In the genomic region with DNA sequence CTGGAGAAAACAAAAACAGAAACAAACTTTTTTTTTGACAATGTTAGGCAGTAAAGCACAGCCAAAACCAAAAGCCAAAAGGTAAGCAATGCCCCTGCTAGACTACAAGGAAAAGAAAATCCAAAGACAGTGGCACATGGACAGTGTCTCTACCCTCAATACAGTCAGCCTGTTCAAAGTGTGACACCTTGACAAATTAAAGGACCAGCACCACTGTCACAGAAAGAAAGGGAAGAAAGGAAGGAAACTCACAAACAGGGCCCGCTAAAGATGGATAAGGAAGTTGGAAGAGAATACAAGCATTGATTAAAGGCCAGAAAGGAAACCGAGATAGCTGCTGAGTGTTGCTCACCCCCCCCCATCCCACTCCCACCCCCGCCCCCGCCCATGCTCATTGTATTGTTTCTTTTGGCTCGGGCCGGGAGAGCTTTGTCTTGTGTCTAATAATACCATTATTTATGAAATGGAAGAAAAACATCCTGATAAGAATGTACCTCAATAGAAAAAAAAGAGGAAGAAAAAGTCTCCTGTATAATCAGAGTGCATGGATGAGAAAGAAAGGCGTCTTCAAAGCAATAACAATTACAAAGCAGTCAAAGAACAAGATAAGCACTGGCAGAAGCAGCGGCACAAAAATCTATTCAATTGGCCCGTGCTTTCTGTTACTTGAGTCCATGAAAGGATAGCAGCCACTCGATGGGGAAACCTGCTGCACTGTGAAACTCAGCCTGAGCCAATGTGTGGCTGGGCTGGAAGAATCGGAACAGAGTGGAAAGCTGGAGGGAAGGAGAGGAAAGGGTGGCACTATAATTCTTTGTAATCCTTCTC, we compare ENCODE assay signal across 13 mouse cellular contexts.
DNase-seq lines count a peak whose midpoint lies in the region; ATAC-seq and TF ChIP-seq lines count a peak whose summit lies in the region.
"Had no signal": no experiment of that assay in that cellular context is flagged by ENCODE, and none has a peak within 500 bp of the region (broad histone marks: within the 10 kb centered on the region; RNA-seq: fewer than 3 reads in every experiment).

No protein-coding gene starts in this region.

- H3K27me3 ChIP-seq in heart, embryonic 12.5 days (replicated peaks): no peaks in the 10 kb centered on the region
- no peaks in the 10 kb centered on the region for H3K27me3 ChIP-seq in lung, embryonic 15.5 days
- no peaks in the 10 kb centered on the region for H3K27me3 ChIP-seq in forebrain, postnatal 0 days (ENCODE audit: insufficient read depth, low read length)
- H3K27me3 ChIP-seq: liver, embryonic 12.5 days had no signal

- no peaks in the 10 kb centered on the region for H3K36me3 ChIP-seq in heart, embryonic 12.5 days
- no peaks in the 10 kb centered on the region for H3K36me3 ChIP-seq in lung, embryonic 15.5 days
- H3K36me3 ChIP-seq in forebrain, postnatal 0 days (ENCODE audit: insufficient read depth): no peaks in the 10 kb centered on the region
- H3K36me3 ChIP-seq: liver, embryonic 12.5 days had no signal

- intact Hi-C loops in heart, postnatal 10 days (cut with DNase I): no loop called here

- no peak overlapping the region for H3K4me2 ChIP-seq in heart, embryonic 12.5 days
- H3K4me2 ChIP-seq in lung, embryonic 15.5 days: peak overlapping the region; percentile 17; the same call in 1 of the 2 replicates
- H3K4me2 ChIP-seq in forebrain, postnatal 0 days (ENCODE audit: low read depth): peak overlapping the region; percentile 6; the same call in 1 of the 2 replicates
- H3K4me2 ChIP-seq: liver, embryonic 12.5 days had no signal

- no peak overlapping the region for H3K9ac ChIP-seq in heart, embryonic 12.5 days
- no peak overlapping the region for H3K9ac ChIP-seq in lung, embryonic 15.5 days
- H3K9ac ChIP-seq in forebrain, postnatal 0 days: no peak overlapping the region
- H3K9ac ChIP-seq: liver, embryonic 12.5 days had no signal

- 0 out of 2 replicates have a peak, but pooled peaks cover 6% of the 10 kb centered on the region for H3K4me1 ChIP-seq in heart, embryonic 12.5 days (replicated peaks)
- H3K4me1 ChIP-seq in lung, embryonic 15.5 days: peaks cover 19% of the 10 kb centered on the region; the same call in 1 of the 2 replicates
- peaks cover 28% of the 10 kb centered on the region for H3K4me1 ChIP-seq in lung, adult 2 months (ENCODE audit: control insufficient read depth, insufficient read depth, low read length)
- 0 out of 2 replicates have a peak, but pooled peaks cover 6% of the 10 kb centered on the region for H3K4me1 ChIP-seq in forebrain, postnatal 0 days (ENCODE audit: insufficient read depth)
- H3K4me1 ChIP-seq: liver, embryonic 12.5 days had no signal

- no peak overlapping the region for H3K27ac ChIP-seq in heart, embryonic 12.5 days (ENCODE audit: poor library complexity, severe bottlenecking)
- H3K27ac ChIP-seq in lung, embryonic 15.5 days: peak overlapping the region; percentile 44
- no peak overlapping the region for H3K27ac ChIP-seq in forebrain, postnatal 0 days (ENCODE audit: low read depth, low read length)
- H3K27ac ChIP-seq: liver, embryonic 12.5 days had no signal

- H3K9me3 ChIP-seq in heart, embryonic 12.5 days (replicated peaks): no peaks in the 10 kb centered on the region
- H3K9me3 ChIP-seq in lung, embryonic 15.5 days: no peaks in the 10 kb centered on the region
- H3K9me3 ChIP-seq in forebrain, postnatal 0 days (ENCODE audit: low read length): no peaks in the 10 kb centered on the region
- H3K9me3 ChIP-seq: liver, embryonic 12.5 days had no signal

- no peak for DNase-seq in heart, postnatal 10 days
- DNase-seq in lung, adult 2 months: no peak
- DNase-seq in forebrain, postnatal 0 days: no peak
- peak; percentile 42 for DNase-seq in lung, postnatal 25 days (ENCODE audit: low spot score)
- DNase-seq in left cerebral cortex, adult 8-10 months (ENCODE audit: low spot score in 2 of 2): no peak
- DNase-seq in adrenal gland, adult 18-20 months (ENCODE audit: low spot score in 2 of 2): no peak
- DNase-seq: adrenal gland, postnatal 36 days; cerebellum, postnatal 36 days; kidney, adult 11 months; thymus, adult 2 months had no signal

- ATAC-seq in heart, embryonic 12.5 days (ENCODE audit: insufficient number of reproducible peaks, low FRiP score): peak; percentile 80
- peak; percentile 55 for ATAC-seq in lung, embryonic 15.5 days (ENCODE audit: borderline replicate concordance, extremely low read depth, low FRiP score, low TSS enrichment)
- peak; percentile 40; the same call in 1 of the 2 replicates for ATAC-seq in forebrain, postnatal 0 days
- ATAC-seq: liver, embryonic 12.5 days had no signal

- H3K4me3 ChIP-seq in heart, embryonic 12.5 days: no peak overlapping the region
- H3K4me3 ChIP-seq in lung, embryonic 15.5 days: no peak overlapping the region
- no peak overlapping the region for H3K4me3 ChIP-seq in lung, adult 2 months (replicated peaks; ENCODE audit: extremely low read depth, low read depth, low read length)
- H3K4me3 ChIP-seq in forebrain, postnatal 0 days (ENCODE audit: low read depth, low read length): no peak overlapping the region
- H3K4me3 ChIP-seq: liver, embryonic 12.5 days had no signal

- WGBS in heart, embryonic 12.5 days: 33% methylated on average over 11 of the region's 11 CpGs
- WGBS in lung, embryonic 15.5 days: 35% methylated on average over 11 of the region's 11 CpGs
- WGBS in lung, adult 2 months: 16% methylated on average over 11 of the region's 11 CpGs
- WGBS in forebrain, postnatal 0 days: 12% methylated on average over 11 of the region's 11 CpGs

- no peak for TF ChIP-seq POLR2A in lung, adult 2 months (IDR thresholded peaks at IDR 0.05; ENCODE audit: borderline replicate concordance, extremely low read depth, low read depth, low read length)

- TF ChIP-seq CTCF in lung, adult 2 months (IDR thresholded peaks at IDR 0.05; ENCODE audit: insufficient read depth, low read length): no peak
- TF ChIP-seq CTCF in forebrain, postnatal 0 days (IDR thresholded peaks at IDR 0.05; ENCODE audit: low read depth): no peak
